Mouse (Mus musculus): ENCODE results near the gene Hdgf. TPM values are rescaled to one million over a fixed set of nuclear protein-coding genes. Genes with fewer than 3 reads are reported as not detected.

Gene Hdgf
- polyA plus RNA-seq, 1 experiment from 2014 or later = 503 TPM

- ChIA-PET CTCF (interaction anchor here (0.7 to 3.8 kb wide), 4 partner anchors 11 to 152 kb away, joined by 3 to 14 read pairs (median 3); partner anchors contain the start of gene Prcc), POLR2A (interaction anchor here (0.5 to 1.7 kb wide), 5 partner anchors 9 to 86 kb away, joined by 4 to 6 read pairs (median 5); no protein-coding TSS in a partner anchor)
- no peak for TF ChIP-seq CTCF (IDR thresholded peaks at IDR 0.05)
- ATAC-seq (peak; percentile 83), DNase-seq (ENCODE audit: low read depth, low spot score) (peak; percentile 97)
- in situ Hi-C loops (cut with MboI; ENCODE audit: low pct_unique_long_range_greater_than_20kb) = no loop called here
- no peaks in the 10 kb centered on the region for H3K27me3 ChIP-seq
Measured at GRCm38 (mm10) chr3:87919336-87920108, 13.4 kb downstream of the Hdgf start, which contains the start of gene Mrpl24. Gene Mrpl24, plus strand, starts transcription at chr3:87919506.

DNA sequence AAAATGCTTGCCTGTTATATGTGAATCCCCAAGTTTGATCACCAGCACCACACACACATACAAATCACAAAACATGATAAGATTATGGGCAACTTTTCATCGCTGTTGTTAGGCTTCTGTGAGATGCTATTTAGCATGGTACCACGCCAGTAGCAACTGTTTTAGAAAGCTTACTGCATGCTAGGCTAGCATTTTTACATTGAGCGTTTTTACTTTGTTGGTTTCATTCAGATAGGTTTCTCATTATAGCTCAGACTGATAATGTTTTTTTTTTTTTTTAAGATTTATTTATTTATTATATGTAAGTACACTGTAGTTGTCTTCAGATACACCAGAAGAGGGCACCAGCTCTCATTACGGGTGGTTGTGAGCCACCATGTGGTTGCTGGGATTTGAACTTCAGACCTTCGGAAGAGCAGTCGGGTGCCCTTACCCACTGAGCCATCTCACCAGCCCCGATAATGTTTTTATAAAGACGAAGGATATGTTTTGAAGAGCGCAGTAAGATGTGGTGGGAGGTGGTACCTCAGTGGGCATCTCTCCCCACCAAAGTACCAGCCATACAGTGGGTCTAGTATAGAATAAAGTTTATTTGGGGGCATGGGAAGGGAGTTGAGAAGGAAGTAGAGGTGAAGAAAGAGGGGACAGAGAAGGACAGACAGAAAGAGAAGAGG lies 14.3 kb downstream of the Hdgf start:
- ChIA-PET POLR2A (interaction anchor here (0.6 to 1.7 kb wide), 2 partner anchors 11 to 86 kb away, joined by 4 to 6 read pairs; no protein-coding TSS in a partner anchor), CTCF (interaction anchor here (0.6 to 3.8 kb wide), 3 partner anchors 11 to 151 kb away, joined by 3 to 14 read pairs (median 3); no protein-coding TSS in a partner anchor)
- H3K27me3 ChIP-seq = no peaks in the 10 kb centered on the region
- ATAC-seq (no peak), DNase-seq (ENCODE audit: low read depth, low spot score) (no peak)
- no peak for TF ChIP-seq CTCF (IDR thresholded peaks at IDR 0.05)
- in situ Hi-C loops (cut with MboI; ENCODE audit: low pct_unique_long_range_greater_than_20kb) = no loop called here

DNA sequence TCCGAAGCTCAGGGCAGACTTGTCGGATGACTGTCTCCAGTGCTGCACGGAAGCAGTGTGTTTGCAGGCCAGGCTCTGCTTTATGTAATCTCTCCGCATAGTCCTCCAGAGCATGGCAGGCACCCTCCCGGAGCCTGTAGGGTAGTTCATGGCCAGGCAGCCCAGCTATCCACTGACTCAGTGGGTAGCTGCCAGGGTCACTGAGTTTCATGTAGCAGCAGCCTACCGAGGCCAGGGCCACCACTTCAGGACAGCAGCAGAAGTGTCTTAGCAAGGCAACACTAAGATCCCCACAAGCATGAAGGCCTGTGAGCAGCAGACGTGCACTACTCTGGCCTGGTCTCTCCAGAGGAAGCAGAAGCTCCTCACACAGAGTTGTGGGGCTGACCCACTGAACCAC lies 18.9 kb downstream of the Hdgf start:
- DNase-seq (ENCODE audit: low read depth, low spot score) (no peak), ATAC-seq (no peak)
- TF ChIP-seq CTCF (IDR thresholded peaks at IDR 0.05) = no peak
- in situ Hi-C loops (cut with MboI; ENCODE audit: low pct_unique_long_range_greater_than_20kb) = loop anchor here (5.0 kb wide), 1 partner anchor 38 kb away; the partner anchor contains the start of gene Prcc
- no peaks in the 10 kb centered on the region for H3K27me3 ChIP-seq
- ChIA-PET CTCF (interaction anchor here (1.0 to 2.1 kb wide), 3 partner anchors 11 to 62 kb away, joined by 3 to 8 read pairs (median 3); no protein-coding TSS in a partner anchor), POLR2A (interaction anchor here (0.9 to 1.2 kb wide), 3 partner anchors 12 to 40 kb away, joined by 3 to 4 read pairs (median 3); partner anchors contain the start of gene Prcc)

DNA sequence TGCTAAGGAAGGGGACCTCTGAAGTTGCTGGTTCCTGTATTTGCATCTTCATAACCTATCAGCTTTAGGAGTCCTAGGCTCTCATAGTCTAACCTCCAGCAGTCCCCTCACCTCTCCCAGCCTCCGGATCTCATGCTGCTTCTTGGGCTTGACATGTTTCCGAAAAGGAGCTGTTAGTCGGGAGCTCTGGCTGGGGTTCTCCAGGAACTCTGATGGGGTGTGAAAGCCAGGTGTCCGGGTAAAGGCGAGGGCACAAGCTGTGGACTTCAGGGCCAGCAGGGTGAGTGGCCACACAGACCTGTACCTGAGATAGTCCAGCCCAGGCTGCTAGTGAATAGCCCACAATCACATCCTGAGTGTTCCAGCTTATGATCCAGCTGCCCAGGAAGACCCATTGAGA lies 21.3 kb downstream of the Hdgf start:
- in situ Hi-C loops (cut with MboI; ENCODE audit: low pct_unique_long_range_greater_than_20kb) = loop anchor here (5.0 kb wide), 1 partner anchor 40 kb away; the partner anchor contains the start of gene Prcc
- H3K27me3 ChIP-seq = no peaks in the 10 kb centered on the region
- ATAC-seq (no peak), DNase-seq (ENCODE audit: low read depth, low spot score) (no peak)
- ChIA-PET POLR2A (interaction anchor here (1.3 to 1.7 kb wide), 3 partner anchors 12 to 21 kb away, joined by 4 to 6 read pairs (median 5); partner anchors contain the start of gene Hdgf), CTCF (interaction anchor here (0.8 to 1.6 kb wide), 6 partner anchors 9 to 68 kb away, joined by 3 to 5 read pairs (median 4); no protein-coding TSS in a partner anchor)
- no peak for TF ChIP-seq CTCF (IDR thresholded peaks at IDR 0.05)

- ChIA-PET POLR2A (interaction anchor here (1.2 kb wide), 1 partner anchor 23 kb away, joined by 4 read pairs; the partner anchor contains the start of gene Hdgf), CTCF (no interaction called here)
- no peaks in the 10 kb centered on the region for H3K27me3 ChIP-seq
- no peak for DNase-seq (ENCODE audit: low read depth, low spot score)
- no peak for TF ChIP-seq CTCF (IDR thresholded peaks at IDR 0.05)
- in situ Hi-C loops (cut with MboI; ENCODE audit: low pct_unique_long_range_greater_than_20kb) = loop anchor here (5.0 to 10.0 kb wide), 3 partner anchors 42 to 145 kb away; partner anchors contain the start of genes Prcc and Ttc24
- ATAC-seq = peak; percentile 6
Measured at GRCm38 (mm10) chr3:87929341-87930077, 23.4 kb downstream of the Hdgf start.

- ATAC-seq (peak; percentile 84), DNase-seq (ENCODE audit: low read depth, low spot score) (peak; percentile 97)
- no peaks in the 10 kb centered on the region for H3K27me3 ChIP-seq
- in situ Hi-C loops (cut with MboI; ENCODE audit: low pct_unique_long_range_greater_than_20kb) = loop anchor here (10.0 kb wide), 2 partner anchors 145 kb away; partner anchors contain the start of gene Ttc24
- TF ChIP-seq CTCF (IDR thresholded peaks at IDR 0.05) = no peak
- CTCF ChIA-PET = no interaction called here
- POLR2A ChIA-PET = interaction anchor here (1.2 kb wide), 1 partner anchor 24 kb away, joined by 4 read pairs; the partner anchor contains the start of gene Hdgf
Measured at GRCm38 (mm10) chr3:87930078-87930795, 24.1 kb downstream of the Hdgf start, which contains the start of the genes Isg20l2 and Rrnad1. Gene Isg20l2, plus strand, starts transcription at chr3:87930314. Gene Rrnad1, minus strand, starts transcription at chr3:87930717.

DNA sequence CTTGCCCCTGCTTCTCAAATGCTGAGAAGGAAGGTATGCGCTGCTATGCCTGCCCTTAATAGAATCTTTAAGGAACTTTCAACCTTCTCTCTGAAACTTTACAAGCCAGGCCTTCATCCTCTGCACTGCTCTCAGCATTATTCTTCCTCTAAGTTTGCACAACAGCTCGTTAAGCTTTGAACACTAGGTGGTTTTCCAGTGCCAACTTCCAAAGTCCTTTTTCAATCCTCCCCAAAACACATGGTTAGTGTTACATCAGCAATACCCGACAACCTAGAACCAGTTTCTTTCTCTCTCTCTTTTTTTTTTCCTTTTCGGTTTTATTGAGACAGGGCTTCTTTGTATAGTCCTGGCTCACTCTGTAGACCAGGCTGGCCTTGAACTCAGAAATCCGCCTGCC lies 27.9 kb downstream of the Hdgf start:
- in situ Hi-C loops (cut with MboI; ENCODE audit: low pct_unique_long_range_greater_than_20kb) = loop anchor here (10.0 kb wide), 2 partner anchors 141 to 149 kb away; partner anchors contain the start of gene Ttc24
- ChIA-PET CTCF (interaction anchor here (1.7 to 2.0 kb wide), 3 partner anchors 27 to 116 kb away, joined by 3 to 15 read pairs (median 12); no protein-coding TSS in a partner anchor), POLR2A (interaction anchor here (0.6 to 1.0 kb wide), 4 partner anchors 36 to 135 kb away, joined by 3 to 4 read pairs (median 3); no protein-coding TSS in a partner anchor)
- DNase-seq (ENCODE audit: low read depth, low spot score) = no peak
- ATAC-seq = no peak
- no peaks in the 10 kb centered on the region for H3K27me3 ChIP-seq
- TF ChIP-seq CTCF (IDR thresholded peaks at IDR 0.05) = no peak

DNA sequence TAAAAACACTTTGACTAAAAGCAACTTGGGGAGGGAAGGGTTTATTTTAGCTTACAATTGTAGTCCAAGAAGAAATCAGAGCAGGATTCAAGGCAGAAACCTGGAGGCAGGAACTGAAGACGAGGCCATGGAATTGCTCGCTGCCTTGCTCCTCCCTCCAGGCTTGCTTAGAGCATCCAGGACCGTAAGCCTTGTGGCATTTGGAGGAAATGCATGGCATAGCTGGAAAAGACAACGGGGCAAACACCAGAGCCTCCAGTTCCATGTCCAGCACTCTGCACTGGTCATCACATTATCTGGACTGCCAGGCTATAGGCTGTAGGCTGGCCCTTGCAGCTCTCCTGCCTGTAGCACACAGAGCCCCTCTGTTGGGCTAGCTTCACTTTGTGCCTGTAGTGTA lies 28.4 kb downstream of the Hdgf start:
- POLR2A ChIA-PET = interaction anchor here (0.6 to 1.0 kb wide), 2 partner anchors 50 to 134 kb away, joined by 3 to 4 read pairs; no protein-coding TSS in a partner anchor
- TF ChIP-seq CTCF (IDR thresholded peaks at IDR 0.05) = no peak
- CTCF ChIA-PET = interaction anchor here (1.7 to 2.0 kb wide), 3 partner anchors 26 to 117 kb away, joined by 3 to 15 read pairs (median 12); no protein-coding TSS in a partner anchor
- in situ Hi-C loops (cut with MboI; ENCODE audit: low pct_unique_long_range_greater_than_20kb) = loop anchor here (10.0 kb wide), 2 partner anchors 140 to 150 kb away; partner anchors contain the start of gene Ttc24
- no peaks in the 10 kb centered on the region for H3K27me3 ChIP-seq
- DNase-seq (ENCODE audit: low read depth, low spot score) = no peak
- no peak for ATAC-seq
